Mouse (Mus musculus) urinary bladder, postnatal 36 days (tissue): ENCODE data around the gene Tex10.
"Not testable (repeated sequence)": the region's sequence is repeated elsewhere in the genome, so short reads cannot be mapped to it uniquely, and the experiment has no call there.

Experiments
- DNase-seq, 2 experiments: peaks; one replicate each; pipeline ENCODE4 v3.0.0; 2022; ENCODE audit warnings: low spot score in 2 of 2, mixed read lengths in 1 of 2

Gene Tex10

GRCm38 (mm10) chr4:48405724-48406491, 67.4 kb downstream of the Tex10 start:
- not testable (repeated sequence) for DNase-seq

- no peak for DNase-seq
Observed at GRCm38 (mm10) chr4:48403066-48403640, 70.1 kb downstream of the Tex10 start.

GRCm38 (mm10) chr4:48396949-48397348, 76.3 kb downstream of the Tex10 start:
- no peak for DNase-seq

- DNase-seq: no peak
Observed at GRCm38 (mm10) chr4:48382506-48382905, 90.8 kb downstream of the Tex10 start.

GRCm38 (mm10) chr4:48380940-48381339, 92.3 kb downstream of the Tex10 start:
- DNase-seq: peak; percentile 66 to 70
